Comparison of ENCODE assay signal across 13 mouse cellular contexts in the genomic region with DNA sequence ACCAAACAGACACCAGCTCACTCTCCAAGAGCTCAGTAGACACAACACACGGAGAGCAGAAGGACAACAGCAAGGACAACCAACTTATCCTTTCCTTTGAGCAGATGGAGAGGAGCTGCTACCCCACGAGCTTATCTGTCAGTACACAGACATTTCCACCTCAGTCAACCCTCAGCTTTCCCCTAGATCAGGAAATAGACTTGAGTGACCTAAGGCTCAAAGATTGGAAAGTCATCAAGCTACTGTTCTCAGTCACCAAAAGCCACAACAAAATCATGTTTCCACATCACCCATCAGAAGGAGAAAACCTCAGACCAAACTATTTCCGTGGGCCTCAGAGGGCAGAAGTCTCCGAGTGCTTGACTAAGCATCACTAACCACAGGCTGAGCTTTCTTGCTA. TPM values are rescaled to one million over a fixed set of nuclear protein-coding genes. Genes with fewer than 3 reads are reported as not detected.
A peak's percentile ranks its signal among the peaks of the same experiment; 100 is the strongest.
DNase-seq lines count a peak whose midpoint lies in the region; ATAC-seq and TF ChIP-seq lines count a peak whose summit lies in the region.
"Had no signal": no experiment of that assay in that cellular context is flagged by ENCODE, and none has a peak within 500 bp of the region (broad histone marks: within the 10 kb centered on the region; RNA-seq: fewer than 3 reads in every experiment).

No protein-coding gene starts in this region.

- no peaks in the 10 kb centered on the region for H3K36me3 ChIP-seq in liver, postnatal 0 days (replicated peaks; ENCODE audit: insufficient read depth, low read length)
- H3K36me3 ChIP-seq in CH12.LX (replicated peaks in 1 of 2; ENCODE audit: control insufficient read depth in 1 of 2, insufficient read depth in 1 of 2, low read length in 1 of 2): no peaks in the 10 kb centered on the region
- H3K36me3 ChIP-seq in splenic B cell, adult 2 months (ENCODE audit: control insufficient read depth, insufficient read depth, low read length, poor library complexity, severe bottlenecking): no peaks in the 10 kb centered on the region
- H3K36me3 ChIP-seq in hindbrain, embryonic 10.5 days: no peaks in the 10 kb centered on the region
- H3K36me3 ChIP-seq: embryonic facial prominence, embryonic 13.5 days; forebrain, embryonic 15.5 days; hindbrain, embryonic 13.5 days had no signal

- H3K9ac ChIP-seq in liver, postnatal 0 days (replicated peaks): no peak overlapping the region
- no peak overlapping the region for H3K9ac ChIP-seq in CH12.LX (ENCODE audit: insufficient read depth, low read depth)
- H3K9ac ChIP-seq: embryonic facial prominence, embryonic 13.5 days; forebrain, embryonic 15.5 days; hindbrain, embryonic 13.5 days had no signal

- H3K27me3 ChIP-seq in liver, postnatal 0 days (ENCODE audit: insufficient read depth, low read length): no peaks in the 10 kb centered on the region
- peaks cover 27% of the 10 kb centered on the region for H3K27me3 ChIP-seq in CH12.LX (replicated peaks)
- H3K27me3 ChIP-seq in splenic B cell, adult 2 months (ENCODE audit: control insufficient read depth, insufficient read depth, low read length, poor library complexity, severe bottlenecking): no peaks in the 10 kb centered on the region; the same call in none of the 2 replicates
- no peaks in the 10 kb centered on the region for H3K27me3 ChIP-seq in hindbrain, embryonic 10.5 days (ENCODE audit: insufficient read depth, poor library complexity, severe bottlenecking)
- H3K27me3 ChIP-seq: embryonic facial prominence, embryonic 13.5 days; forebrain, embryonic 15.5 days; hindbrain, embryonic 13.5 days had no signal

- no peak for TF ChIP-seq POLR2A in CH12.LX (IDR thresholded peaks at IDR 0.05; ENCODE audit: low read depth, low read length)

- TF ChIP-seq RAD21 in CH12.LX (IDR thresholded peaks at IDR 0.05; ENCODE audit: low read depth, low read length): no peak; the same call in none of the 2 replicates

- in situ Hi-C loops in CH12.LX (cut with MboI; ENCODE audit: low pct_ligation_motif_present, low pct_unique_long_range_greater_than_20kb, low sequenced_read_pairs): no loop called here

- no peak for TF ChIP-seq EP300 in liver, postnatal 0 days (IDR thresholded peaks at IDR 0.05; ENCODE audit: low read depth)
- TF ChIP-seq EP300 in CH12.LX (IDR thresholded peaks at IDR 0.05; ENCODE audit: low read length): peak; percentile 100

- no peak for ATAC-seq in liver, postnatal 0 days
- ATAC-seq: forebrain, embryonic 15.5 days; midbrain, embryonic 16.5 days had no signal

- no peak for TF ChIP-seq CTCF in liver, postnatal 0 days (IDR thresholded peaks at IDR 0.05; ENCODE audit: low read depth)
- no peak for TF ChIP-seq CTCF in CH12.LX (conservative IDR thresholded peaks at IDR 0.05 in 1 of 2, IDR thresholded peaks at IDR 0.05 in 1 of 2; ENCODE audit: low read depth in 2 of 2, low read length in 2 of 2)

- H3K79me2 ChIP-seq in CH12.LX (replicated peaks; ENCODE audit: control insufficient read depth, extremely low read depth, insufficient read depth, poor library complexity, severe bottlenecking): no peaks in the 10 kb centered on the region; the same call in 1 of the 2 replicates

- H3K9me3 ChIP-seq in liver, postnatal 0 days (ENCODE audit: low read length): no peaks in the 10 kb centered on the region
- H3K9me3 ChIP-seq in CH12.LX (replicated peaks; ENCODE audit: low read length): no peaks in the 10 kb centered on the region
- H3K9me3 ChIP-seq in hindbrain, embryonic 10.5 days: no peaks in the 10 kb centered on the region
- H3K9me3 ChIP-seq: embryonic facial prominence, embryonic 13.5 days; forebrain, embryonic 15.5 days; hindbrain, embryonic 13.5 days had no signal

- H3K4me1 ChIP-seq in liver, postnatal 0 days (ENCODE audit: insufficient read depth): peaks cover 11% of the 10 kb centered on the region
- peaks cover 14 to 45% of the 10 kb centered on the region in 2 experiments for H3K4me1 ChIP-seq in CH12.LX (ENCODE audit: control insufficient read depth in 1 of 2, insufficient read depth in 2 of 2)
- no peaks in the 10 kb centered on the region; the same call in 1 of the 2 replicates for H3K4me1 ChIP-seq in hindbrain, embryonic 10.5 days (replicated peaks)

- H3K4me2 ChIP-seq in liver, postnatal 0 days (ENCODE audit: low read depth, low read length): no peak overlapping the region
- peak overlapping the region; percentile 33; the same call in 1 of the 2 replicates for H3K4me2 ChIP-seq in CH12.LX (ENCODE audit: insufficient read depth, low read depth, poor library complexity, severe bottlenecking)
- H3K4me2 ChIP-seq: embryonic facial prominence, embryonic 13.5 days; forebrain, embryonic 15.5 days; hindbrain, embryonic 13.5 days; liver, embryonic 11.5 days had no signal

- 17% methylated on average over 4 of the region's 4 CpGs for WGBS in liver, postnatal 0 days (ENCODE audit: insufficient replicate concordance)
- 87% methylated on average over 4 of the region's 4 CpGs for WGBS in hindbrain, embryonic 10.5 days

- dilution Hi-C loops in CH12.LX (cut with MboI; ENCODE audit: extremely low pct_ligation_motif_present, extremely low pct_unique_long_range_greater_than_20kb, low sequenced_read_pairs): no loop called here

- H3K4me3 ChIP-seq in liver, postnatal 0 days (ENCODE audit: low read depth, low read length): no peak overlapping the region
- H3K4me3 ChIP-seq in CH12.LX (replicated peaks in 1 of 3; ENCODE audit: low read depth in 2 of 3, low read length in 2 of 3, poor library complexity in 1 of 3): peak overlapping the region in 1 of 3 experiments; percentile 21
- H3K4me3 ChIP-seq in hindbrain, embryonic 10.5 days: no peak overlapping the region
- H3K4me3 ChIP-seq: embryonic facial prominence, embryonic 13.5 days; forebrain, embryonic 15.5 days; hindbrain, embryonic 13.5 days had no signal

- DNase-seq in liver, postnatal 0 days: no peak
- DNase-seq in liver: no peak
- DNase-seq in CH12.LX (ENCODE audit: extremely low read depth): peak; percentile 96
- DNase-seq in c-Kit-positive CD71-negative TER-119-negative erythroid progenitor cells, embryonic 14.5 days (ENCODE audit: low read depth): peak; percentile 28
- DNase-seq in splenic B cell, adult 2 months (ENCODE audit: low read depth, low spot score): peak; percentile 20
- no peak for DNase-seq in thymus, postnatal 14 days
- DNase-seq in hindbrain, embryonic 10.5 days (ENCODE audit: low spot score): no peak

- H3K27ac ChIP-seq in liver, postnatal 0 days (ENCODE audit: low read depth): peak overlapping the region; percentile 80
- H3K27ac ChIP-seq in CH12.LX (ENCODE audit: insufficient read depth, low read depth): no peak overlapping the region
- H3K27ac ChIP-seq in hindbrain, embryonic 10.5 days: no peak overlapping the region
- H3K27ac ChIP-seq: embryonic facial prominence, embryonic 13.5 days; forebrain, embryonic 15.5 days; hindbrain, embryonic 13.5 days; stomach, postnatal 0 days had no signal

TF ChIP-seq in CH12.LX, 34 proteins besides CTCF, POLR2A, EP300 and RAD21 (continues in another document):
- peak; percentile 91 for TF ChIP-seq MAZ (IDR thresholded peaks at IDR 0.05; ENCODE audit: low read depth, low read length)
- TF ChIP-seq GABPA (IDR thresholded peaks at IDR 0.05; ENCODE audit: insufficient replicate concordance, low read depth, low read length): no peak
- TF ChIP-seq CHD2 (IDR thresholded peaks at IDR 0.05; ENCODE audit: low read length): peak; percentile 85
- TF ChIP-seq HCFC1 (IDR thresholded peaks at IDR 0.05; ENCODE audit: low read depth, low read length): no peak
- TF ChIP-seq TCF12 (IDR thresholded peaks at IDR 0.05; ENCODE audit: low read depth, low read length): peak; percentile 92
- TF ChIP-seq ZMIZ1 (IDR thresholded peaks at IDR 0.05; ENCODE audit: low read depth, low read length): no peak
- TF ChIP-seq IRF4 (IDR thresholded peaks at IDR 0.05; ENCODE audit: low read depth, low read length): peak; percentile 100
- peak; percentile 100 for TF ChIP-seq MAFK (IDR thresholded peaks at IDR 0.05; ENCODE audit: insufficient replicate concordance, low read length)
- peak; percentile 68; the same call in 1 of the 2 replicates for TF ChIP-seq ZNF384 (IDR thresholded peaks at IDR 0.05; ENCODE audit: low read depth, low read length)
- TF ChIP-seq MEF2A (IDR thresholded peaks at IDR 0.05; ENCODE audit: borderline replicate concordance, low read depth, low read length): peak; percentile 97
- peak; percentile 81; the same call in 1 of the 2 replicates for TF ChIP-seq SIN3A (IDR thresholded peaks at IDR 0.05; ENCODE audit: low read length)
- TF ChIP-seq ZKSCAN1 (IDR thresholded peaks at IDR 0.05; ENCODE audit: borderline replicate concordance, low read depth, low read length): no peak
- peak; percentile 85 for TF ChIP-seq MYC (IDR thresholded peaks at IDR 0.05; ENCODE audit: low read depth, low read length)
- TF ChIP-seq PAX5 (IDR thresholded peaks at IDR 0.05; ENCODE audit: low read length): no peak
- peak; percentile 99 for TF ChIP-seq JUND (conservative IDR thresholded peaks at IDR 0.05; ENCODE audit: low read depth, low read length)
- peak; percentile 95 for TF ChIP-seq BHLHE40 (IDR thresholded peaks at IDR 0.05; ENCODE audit: low read depth, low read length)
- no peak for TF ChIP-seq CHD1 (IDR thresholded peaks at IDR 0.05; ENCODE audit: low read depth, low read length)
- TF ChIP-seq JUN (IDR thresholded peaks at IDR 0.05; ENCODE audit: insufficient read depth, low read depth, low read length): peak; percentile 99
- peak; percentile 93 for TF ChIP-seq ETS1 (conservative IDR thresholded peaks at IDR 0.05; ENCODE audit: low read depth, low read length)
- no peak for TF ChIP-seq UBTF (IDR thresholded peaks at IDR 0.05; ENCODE audit: low read depth, low read length)
- no peak for TF ChIP-seq TBP (conservative IDR thresholded peaks at IDR 0.05; ENCODE audit: low read depth, low read length)
- no peak for TF ChIP-seq USF2 (conservative IDR thresholded peaks at IDR 0.05; ENCODE audit: low read depth, low read length)
- no peak for TF ChIP-seq NELFE (IDR thresholded peaks at IDR 0.05; ENCODE audit: low read depth, low read length)
- TF ChIP-seq KAT2A (IDR thresholded peaks at IDR 0.05; ENCODE audit: insufficient replicate concordance, low read length): no peak

RNA-seq across cellular contexts. Expression of a gene that starts 15.5 kb away (rescaled TPM):
- polyA plus RNA-seq in liver, postnatal 0 days (2015; fragmentation: Nextera tagmentation; extraction: Ambion mirVana): 3.1 and 3.7 TPM in 2 replicates
- total RNA-seq in CH12.LX (2012; rRNA removed) (9.6 and 13.8 TPM in 2 replicates), CH12.LX (2014; rRNA removed) (8.8 and 10.1 TPM in 2 replicates)
- 7.2 and 8.9 TPM in 2 replicates for polyA plus RNA-seq in CH12.LX (2012; ENCODE audit: insufficient read length, low read depth)
- polyA plus RNA-seq in hindbrain, embryonic 10.5 days (2016; fragmentation: Nextera tagmentation; extraction: Ambion mirVana): 23.3 and 25.7 TPM in 2 replicates

RNA-seq across cellular contexts. Expression of a gene that starts 59.0 kb away (rescaled TPM):
- 1.4 and 1.6 TPM in 2 replicates for polyA plus RNA-seq in liver, postnatal 0 days (2015; fragmentation: Nextera tagmentation; extraction: Ambion mirVana)
- total RNA-seq in CH12.LX (2012; rRNA removed) (51.1 and 62.9 TPM in 2 replicates), CH12.LX (2014; rRNA removed) (19.2 and 24.2 TPM in 2 replicates)
- 26.2 and 31.0 TPM in 2 replicates for polyA plus RNA-seq in CH12.LX (2012; ENCODE audit: insufficient read length, low read depth)
- polyA plus RNA-seq in hindbrain, embryonic 10.5 days (2016; fragmentation: Nextera tagmentation; extraction: Ambion mirVana): 51.9 and 54.7 TPM in 2 replicates

Comparison
In these comparisons a context has a peak if more than half of its experiments do, and no peak if none do; other contexts are left out.
1. DNase-seq: peak in CH12.LX (single experiment), c-Kit-positive CD71-negative TER-119-negative erythroid progenitor cells, embryonic 14.5 days (single experiment) and splenic B cell, adult 2 months (single experiment); none in liver, postnatal 0 days (single experiment), liver (single experiment), thymus, postnatal 14 days (single experiment) and hindbrain, embryonic 10.5 days (single experiment).
2. RNA of a gene that starts 59.0 kb away (polyA plus RNA-seq): 51.9 to 54.7 TPM in hindbrain, embryonic 10.5 days and 26.2 to 31.0 TPM in CH12.LX; 1.4 to 1.6 TPM in liver, postnatal 0 days; every median in the first group is over 10 times any median in the second.